Mouse (Mus musculus): ENCODE measurements around the gene Tmem179b.

- TF ChIP-seq CTCF (IDR thresholded peaks at IDR 0.05; ENCODE audit: extremely low read depth, insufficient read length, insufficient replicate concordance, low read depth, low read length) (no peak), POLR2A (IDR thresholded peaks at IDR 0.05; ENCODE audit: low read depth, low read length) (peak; percentile 75)
Measured at GRCm38 (mm10) chr19:8722907-8723573, 51.2 kb downstream of the Tmem179b start, which contains the start of gene Slc3a2.
